Mouse (Mus musculus): ENCODE data around the gene Tbc1d9b. TPM values are rescaled to one million over a fixed set of nuclear protein-coding genes. Genes with fewer than 3 reads are reported as not detected.

Gene Tbc1d9b
- polyA plus RNA-seq, 1 experiment: 1.5 TPM

GRCm38 (mm10) chr11:50198219-50198846 is 67.1 kb downstream of the Tbc1d9b start:
- Histone ChIP-seq H3K27me3 (ENCODE audit: control insufficient read depth) (no peaks in the 10 kb centered on the region), H3K4me3 (replicated peaks) (no peak overlapping the region), H3K36me3 (ENCODE audit: control insufficient read depth) (peaks cover 83% of the 10 kb centered on the region), H3K4me1 (ENCODE audit: control insufficient read depth) (peaks cover 2% of the 10 kb centered on the region), H3K9me3 (ENCODE audit: control insufficient read depth, low read length) (no peaks in the 10 kb centered on the region)
- no peak for TF ChIP-seq GATA1 (IDR thresholded peaks at IDR 0.05; ENCODE audit: low read length)
- no peak for TF ChIP-seq TAL1 (IDR thresholded peaks at IDR 0.05; ENCODE audit: low read length)

- peaks cover 87% of the 10 kb centered on the region for H3K36me3 ChIP-seq (ENCODE audit: control insufficient read depth)
- no peak for TF ChIP-seq TAL1 (IDR thresholded peaks at IDR 0.05; ENCODE audit: low read length)
- no peak for TF ChIP-seq GATA1 (IDR thresholded peaks at IDR 0.05; ENCODE audit: low read length)
These were observed 67.7 kb downstream of the Tbc1d9b start for GRCm38 (mm10) chr11:50198916-50199315.

DNA sequence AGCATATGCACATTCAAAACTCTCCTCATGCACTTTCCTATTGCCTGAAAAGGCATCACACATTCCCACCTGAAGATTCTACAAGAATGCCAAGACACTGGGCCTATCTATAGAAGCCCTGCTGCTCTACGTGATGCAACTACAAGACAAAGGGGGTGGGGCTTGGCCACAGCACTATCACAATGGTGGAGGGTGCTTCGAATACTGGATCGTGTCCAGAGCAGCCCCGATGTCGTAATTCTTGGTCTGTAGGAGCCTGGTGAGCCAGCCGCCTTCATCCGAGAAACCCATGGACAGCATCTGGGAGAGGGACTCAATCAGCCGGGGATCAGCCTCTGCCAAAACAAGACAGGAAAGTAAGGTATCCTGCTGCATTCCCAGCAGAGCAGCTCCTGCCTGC is 69.4 kb downstream of the Tbc1d9b start:
- TF ChIP-seq TAL1 (IDR thresholded peaks at IDR 0.05; ENCODE audit: low read length) (no peak), GATA1 (IDR thresholded peaks at IDR 0.05; ENCODE audit: low read length) (no peak)
- Histone ChIP-seq H3K27me3 (ENCODE audit: control insufficient read depth) (no peaks in the 10 kb centered on the region), H3K4me3 (replicated peaks) (no peak overlapping the region), H3K9me3 (ENCODE audit: control insufficient read depth, low read length) (no peaks in the 10 kb centered on the region), H3K36me3 (ENCODE audit: control insufficient read depth) (peaks cover 94% of the 10 kb centered on the region), H3K4me1 (ENCODE audit: control insufficient read depth) (peaks cover 6% of the 10 kb centered on the region)

More at GRCm38 (mm10) chr11:50198916-50199315, 67.7 kb downstream of the Tbc1d9b start:
- no peaks in the 10 kb centered on the region for H3K9me3 ChIP-seq (ENCODE audit: control insufficient read depth, low read length)
- H3K4me3 ChIP-seq (replicated peaks): no peak overlapping the region
- peaks cover 2% of the 10 kb centered on the region for H3K4me1 ChIP-seq (ENCODE audit: control insufficient read depth)
- no peaks in the 10 kb centered on the region for H3K27me3 ChIP-seq (ENCODE audit: control insufficient read depth)

GRCm38 (mm10) chr11:50201590-50201989 is 70.4 kb downstream of the Tbc1d9b start:
- H3K9me3 ChIP-seq (ENCODE audit: control insufficient read depth, low read length): no peaks in the 10 kb centered on the region
- H3K4me3 ChIP-seq (replicated peaks): no peak overlapping the region
- H3K27me3 ChIP-seq (ENCODE audit: control insufficient read depth): no peaks in the 10 kb centered on the region
- peaks cover 100% of the 10 kb centered on the region for H3K36me3 ChIP-seq (ENCODE audit: control insufficient read depth)
- H3K4me1 ChIP-seq (ENCODE audit: control insufficient read depth): peaks cover 4% of the 10 kb centered on the region
- no peak for TF ChIP-seq GATA1 (IDR thresholded peaks at IDR 0.05; ENCODE audit: low read length)
- no peak for TF ChIP-seq TAL1 (IDR thresholded peaks at IDR 0.05; ENCODE audit: low read length)

GRCm38 (mm10) chr11:50203302-50203827 is 72.2 kb downstream of the Tbc1d9b start:
- Histone ChIP-seq H3K4me1 (ENCODE audit: control insufficient read depth) (peaks cover 15% of the 10 kb centered on the region), H3K9me3 (ENCODE audit: control insufficient read depth, low read length) (no peaks in the 10 kb centered on the region), H3K27me3 (ENCODE audit: control insufficient read depth) (no peaks in the 10 kb centered on the region), H3K4me3 (replicated peaks) (no peak overlapping the region), H3K36me3 (ENCODE audit: control insufficient read depth) (peaks cover 99% of the 10 kb centered on the region)
- TF ChIP-seq GATA1 (IDR thresholded peaks at IDR 0.05; ENCODE audit: low read length) (no peak), TAL1 (IDR thresholded peaks at IDR 0.05; ENCODE audit: low read length) (no peak)

DNA sequence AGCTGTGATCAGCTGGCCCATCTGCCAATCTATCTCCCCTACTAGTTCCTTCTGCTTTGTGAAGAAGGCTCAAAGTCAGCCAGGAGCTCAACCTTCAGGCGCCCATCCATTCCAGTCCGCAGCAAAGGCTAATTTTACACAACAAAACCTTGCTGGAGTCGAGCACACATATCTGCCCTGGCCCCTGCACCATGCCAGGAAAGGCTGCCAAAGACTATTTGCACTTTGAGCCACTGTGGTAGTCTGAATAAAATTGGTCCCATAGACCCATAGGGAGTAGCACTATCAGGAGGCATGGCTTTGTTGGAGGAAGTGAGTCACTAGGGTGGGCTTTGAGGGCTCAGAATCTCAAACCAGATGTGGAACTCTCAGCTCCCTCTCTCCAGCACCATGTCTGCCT is 74.2 kb downstream of the Tbc1d9b start:
- peaks cover 87% of the 10 kb centered on the region for H3K36me3 ChIP-seq (ENCODE audit: control insufficient read depth)
- H3K4me1 ChIP-seq (ENCODE audit: control insufficient read depth): peaks cover 27% of the 10 kb centered on the region
- H3K27me3 ChIP-seq (ENCODE audit: control insufficient read depth): no peaks in the 10 kb centered on the region
- no peaks in the 10 kb centered on the region for H3K9me3 ChIP-seq (ENCODE audit: control insufficient read depth, low read length)
- no peak overlapping the region for H3K4me3 ChIP-seq (replicated peaks)
- no peak for TF ChIP-seq GATA1 (IDR thresholded peaks at IDR 0.05; ENCODE audit: low read length)
- TF ChIP-seq TAL1 (IDR thresholded peaks at IDR 0.05; ENCODE audit: low read length): no peak

DNA sequence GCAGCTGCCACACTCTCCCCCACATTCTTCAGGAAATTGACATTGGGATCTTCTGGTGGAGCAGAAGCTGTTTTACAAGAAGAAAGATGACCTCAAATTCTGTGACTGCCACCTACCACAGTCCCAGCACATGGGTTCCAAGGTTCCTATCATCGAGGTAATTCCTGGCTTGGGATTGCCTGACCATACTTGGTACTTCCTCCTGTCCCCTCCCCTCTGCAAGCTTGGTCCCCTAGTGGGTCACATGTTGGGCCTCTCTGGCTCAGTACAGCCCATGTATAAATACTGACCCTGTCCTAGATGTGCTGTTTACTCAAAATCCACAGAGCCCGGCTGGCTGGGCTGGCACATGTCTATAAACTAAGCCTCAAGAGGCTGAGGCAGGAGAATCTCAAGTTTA is 74.8 kb downstream of the Tbc1d9b start:
- peaks cover 32% of the 10 kb centered on the region for H3K4me1 ChIP-seq (ENCODE audit: control insufficient read depth)
- no peaks in the 10 kb centered on the region for H3K9me3 ChIP-seq (ENCODE audit: control insufficient read depth, low read length)
- no peak for TF ChIP-seq TAL1 (IDR thresholded peaks at IDR 0.05; ENCODE audit: low read length)
- H3K36me3 ChIP-seq (ENCODE audit: control insufficient read depth): peaks cover 81% of the 10 kb centered on the region
- no peaks in the 10 kb centered on the region for H3K27me3 ChIP-seq (ENCODE audit: control insufficient read depth)
- no peak overlapping the region for H3K4me3 ChIP-seq (replicated peaks)

DNA sequence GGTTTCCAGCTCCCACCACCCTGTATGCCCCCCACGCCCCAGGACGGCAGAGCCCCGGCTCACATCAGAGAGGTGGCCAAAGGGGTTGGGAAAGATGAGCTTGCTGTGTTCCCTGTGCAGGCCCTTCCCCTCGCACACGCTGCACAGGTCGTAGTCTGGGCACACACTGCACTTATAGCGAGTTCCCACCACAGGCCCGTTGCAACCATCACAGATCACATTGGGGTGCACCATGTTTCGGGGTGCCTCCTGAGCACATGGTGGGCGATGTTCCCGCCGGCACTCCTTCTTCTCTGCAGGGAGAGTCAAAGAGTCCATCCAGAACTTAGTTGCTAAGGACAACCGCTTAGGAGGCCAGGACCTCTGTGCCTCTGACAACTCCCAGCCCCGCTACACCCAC is 76.1 kb downstream of the Tbc1d9b start:
- Histone ChIP-seq H3K27me3 (ENCODE audit: control insufficient read depth) (no peaks in the 10 kb centered on the region), H3K9me3 (ENCODE audit: control insufficient read depth, low read length) (no peaks in the 10 kb centered on the region), H3K36me3 (ENCODE audit: control insufficient read depth) (peaks cover 70% of the 10 kb centered on the region), H3K4me1 (ENCODE audit: control insufficient read depth) (peaks cover 43% of the 10 kb centered on the region), H3K4me3 (replicated peaks) (no peak overlapping the region)
- TF ChIP-seq TAL1 (IDR thresholded peaks at IDR 0.05; ENCODE audit: low read length): no peak
- TF ChIP-seq GATA1 (IDR thresholded peaks at IDR 0.05; ENCODE audit: low read length): no peak

DNA sequence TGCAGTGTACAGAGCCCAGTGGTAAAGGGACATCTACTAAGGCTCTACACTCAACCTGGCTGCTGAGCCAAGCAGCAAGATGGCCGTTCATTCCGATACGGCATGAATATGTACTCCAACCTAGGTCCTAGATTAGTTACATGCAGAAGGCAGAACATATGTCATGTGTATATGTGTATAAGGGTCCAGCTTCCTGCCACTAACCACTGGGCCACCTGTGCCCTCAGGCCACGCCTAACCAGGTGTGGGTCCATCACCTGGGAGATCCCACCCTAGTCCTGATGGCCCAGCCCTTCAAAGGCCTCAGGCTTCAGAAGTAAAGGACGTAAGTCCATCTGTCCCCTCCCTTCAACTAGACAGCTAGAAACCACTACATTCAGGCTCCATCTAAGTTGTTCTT is 76.8 kb downstream of the Tbc1d9b start:
- no peak for TF ChIP-seq GATA1 (IDR thresholded peaks at IDR 0.05; ENCODE audit: low read length)
- no peak for TF ChIP-seq TAL1 (IDR thresholded peaks at IDR 0.05; ENCODE audit: low read length)
- peak overlapping the region; percentile 29 for H3K4me3 ChIP-seq (replicated peaks)
- H3K9me3 ChIP-seq (ENCODE audit: control insufficient read depth, low read length): no peaks in the 10 kb centered on the region
- no peaks in the 10 kb centered on the region for H3K27me3 ChIP-seq (ENCODE audit: control insufficient read depth)
- H3K4me1 ChIP-seq (ENCODE audit: control insufficient read depth): peaks cover 50% of the 10 kb centered on the region
- H3K36me3 ChIP-seq (ENCODE audit: control insufficient read depth): peaks cover 68% of the 10 kb centered on the region

All from erythroblast, embryonic 14.5 days (primary cell).